Mouse (Mus musculus) left cerebral cortex, adult 18-20 months (tissue): Measurements from ENCODE around the gene Rasgef1b. TPM values are rescaled to one million over a fixed set of nuclear protein-coding genes. Genes with fewer than 3 reads are reported as not detected.

Source experiments
- DNase-seq, 2 experiments: peaks; one replicate each; pipeline ENCODE4 v3.0.0; 2021 to 2022; ENCODE audit warnings: low spot score in 2 of 2, mixed read lengths in 1 of 2
- total RNA-seq, 2 experiments: library from RNA; stranded (reverse); gene quantifications; 2 replicates each; pipeline ENCODE4 v1.2.3; 2021

Gene Rasgef1b
- total RNA-seq, 2 experiments from 2014 or later, result 73.6 to 73.8 TPM

GRCm38 (mm10) chr5:99413851-99414250 is 315.0 kb downstream of the Rasgef1b start:
- DNase-seq, result no peak

GRCm38 (mm10) chr5:99413391-99413790 is 315.5 kb downstream of the Rasgef1b start:
- DNase-seq, result peak; percentile 42 to 51

- DNase-seq, result no peak
These were observed 324.3 kb downstream of the Rasgef1b start for GRCm38 (mm10) chr5:99404403-99405170.

GRCm38 (mm10) chr5:99403325-99403724 is 325.5 kb downstream of the Rasgef1b start:
- no peak for DNase-seq

- DNase-seq, result no peak
These were observed 326.1 kb downstream of the Rasgef1b start for GRCm38 (mm10) chr5:99402784-99403183.

GRCm38 (mm10) chr5:99402297-99402696 is 326.6 kb downstream of the Rasgef1b start:
- DNase-seq, result no peak

GRCm38 (mm10) chr5:99399855-99400626 is 328.8 kb downstream of the Rasgef1b start:
- DNase-seq, result no peak

- DNase-seq, result no peak
These were observed 330.3 kb downstream of the Rasgef1b start for GRCm38 (mm10) chr5:99398472-99399070.

- DNase-seq, result no peak
These were observed 334.3 kb downstream of the Rasgef1b start for GRCm38 (mm10) chr5:99394578-99394977.

- no peak for DNase-seq
These were observed 337.3 kb downstream of the Rasgef1b start for GRCm38 (mm10) chr5:99391525-99391924.

GRCm38 (mm10) chr5:99390776-99391175 is 338.1 kb downstream of the Rasgef1b start:
- no peak for DNase-seq

- no peak for DNase-seq
These were observed 338.6 kb downstream of the Rasgef1b start for GRCm38 (mm10) chr5:99390314-99390713.

GRCm38 (mm10) chr5:99388585-99389250 is 340.1 kb downstream of the Rasgef1b start:
- DNase-seq, result no peak

- no peak for DNase-seq
These were observed 340.7 kb downstream of the Rasgef1b start for GRCm38 (mm10) chr5:99388131-99388530.

GRCm38 (mm10) chr5:99387185-99387981 is 341.5 kb downstream of the Rasgef1b start:
- DNase-seq, result peak; percentile 54 to 71

- DNase-seq, result peak in 1 of 2 experiments; percentile 28
These were observed 342.5 kb downstream of the Rasgef1b start for GRCm38 (mm10) chr5:99386246-99386845.

- no peak for DNase-seq
These were observed 343.1 kb downstream of the Rasgef1b start for GRCm38 (mm10) chr5:99385737-99386136.

- no peak for DNase-seq
These were observed 343.8 kb downstream of the Rasgef1b start for GRCm38 (mm10) chr5:99385090-99385489.

GRCm38 (mm10) chr5:99383783-99384281 is 345.0 kb downstream of the Rasgef1b start:
- peak; percentile 47 to 61 for DNase-seq

GRCm38 (mm10) chr5:99382786-99383185 is 346.1 kb downstream of the Rasgef1b start:
- DNase-seq, result no peak
